Mouse (Mus musculus): ENCODE results near the gene Lgals12. TPM values are rescaled to one million over a fixed set of nuclear protein-coding genes. Genes with fewer than 3 reads are reported as not detected.

Gene Lgals12
- polyA plus RNA-seq, 1 experiment, result 0.35 TPM

- no peak overlapping the region for H3K27ac ChIP-seq (ENCODE audit: insufficient read depth, low read length)
- no peaks in the 10 kb centered on the region for H3K27me3 ChIP-seq (ENCODE audit: control insufficient read depth, insufficient read depth, low read length)
- H3K4me1 ChIP-seq (ENCODE audit: control insufficient read depth, insufficient read depth, insufficient read length), result no peaks in the 10 kb centered on the region
- H3K4me3 ChIP-seq (ENCODE audit: extremely low read depth, insufficient read depth, insufficient read length), result no peak overlapping the region
- TF ChIP-seq CTCF (IDR thresholded peaks at IDR 0.05; ENCODE audit: extremely low read depth, insufficient read depth, insufficient read length, insufficient replicate concordance), result no peak
- no peak for TF ChIP-seq POLR2A (IDR thresholded peaks at IDR 0.05; ENCODE audit: low read depth, low read length)
- WGBS, result 94% methylated on average over 8 of the region's 8 CpGs
- no peak for DNase-seq (ENCODE audit: low read depth in 1 of 2, low spot score in 2 of 2)
- H3K36me3 ChIP-seq (ENCODE audit: control insufficient read depth, insufficient read depth, low read length), result peaks cover 6% of the 10 kb centered on the region; the same call in 1 of the 2 replicates
Observed at GRCm38 (mm10) chr19:7585279-7585678, 21.7 kb downstream of the Lgals12 start.

GRCm38 (mm10) chr19:7583599-7583998, 23.4 kb downstream of the Lgals12 start:
- 90% methylated on average over 3 of the region's 3 CpGs for WGBS
- no peak overlapping the region for H3K27ac ChIP-seq (ENCODE audit: insufficient read depth, low read length)
- DNase-seq (ENCODE audit: low read depth in 1 of 2, low spot score in 2 of 2), result no peak
- TF ChIP-seq CTCF (IDR thresholded peaks at IDR 0.05; ENCODE audit: extremely low read depth, insufficient read depth, insufficient read length, insufficient replicate concordance), result no peak
- no peak for TF ChIP-seq POLR2A (IDR thresholded peaks at IDR 0.05; ENCODE audit: low read depth, low read length)
- H3K4me3 ChIP-seq (ENCODE audit: extremely low read depth, insufficient read depth, insufficient read length), result no peak overlapping the region
- H3K27me3 ChIP-seq (ENCODE audit: control insufficient read depth, insufficient read depth, low read length), result no peaks in the 10 kb centered on the region
- peaks cover 11% of the 10 kb centered on the region for H3K36me3 ChIP-seq (ENCODE audit: control insufficient read depth, insufficient read depth, low read length)
- H3K4me1 ChIP-seq (ENCODE audit: control insufficient read depth, insufficient read depth, insufficient read length), result no peaks in the 10 kb centered on the region

GRCm38 (mm10) chr19:7583101-7583500, 23.9 kb downstream of the Lgals12 start:
- Histone ChIP-seq H3K27me3 (ENCODE audit: control insufficient read depth, insufficient read depth, low read length) (no peaks in the 10 kb centered on the region), H3K4me3 (ENCODE audit: extremely low read depth, insufficient read depth, insufficient read length) (no peak overlapping the region), H3K36me3 (ENCODE audit: control insufficient read depth, insufficient read depth, low read length) (peaks cover 11% of the 10 kb centered on the region), H3K4me1 (ENCODE audit: control insufficient read depth, insufficient read depth, insufficient read length) (no peaks in the 10 kb centered on the region), H3K27ac (ENCODE audit: insufficient read depth, low read length) (no peak overlapping the region)
- TF ChIP-seq CTCF (IDR thresholded peaks at IDR 0.05; ENCODE audit: extremely low read depth, insufficient read depth, insufficient read length, insufficient replicate concordance), result no peak
- TF ChIP-seq POLR2A (IDR thresholded peaks at IDR 0.05; ENCODE audit: low read depth, low read length), result no peak
- DNase-seq (ENCODE audit: low read depth in 1 of 2, low spot score in 2 of 2), result no peak
- WGBS, result 75% methylated on average over 7 of the region's 7 CpGs

GRCm38 (mm10) chr19:7581042-7581441, 26.0 kb downstream of the Lgals12 start:
- TF ChIP-seq POLR2A (IDR thresholded peaks at IDR 0.05; ENCODE audit: low read depth, low read length), result no peak
- TF ChIP-seq CTCF (IDR thresholded peaks at IDR 0.05; ENCODE audit: extremely low read depth, insufficient read depth, insufficient read length, insufficient replicate concordance), result no peak
- Histone ChIP-seq H3K4me3 (ENCODE audit: extremely low read depth, insufficient read depth, insufficient read length) (no peak overlapping the region), H3K4me1 (ENCODE audit: control insufficient read depth, insufficient read depth, insufficient read length) (no peaks in the 10 kb centered on the region), H3K27me3 (ENCODE audit: control insufficient read depth, insufficient read depth, low read length) (no peaks in the 10 kb centered on the region), H3K27ac (ENCODE audit: insufficient read depth, low read length) (no peak overlapping the region), H3K36me3 (ENCODE audit: control insufficient read depth, insufficient read depth, low read length) (peaks cover 9% of the 10 kb centered on the region)
- 28% methylated on average over 5 of the region's 5 CpGs for WGBS
- DNase-seq (ENCODE audit: low read depth in 1 of 2, low spot score in 2 of 2), result no peak

DNA sequence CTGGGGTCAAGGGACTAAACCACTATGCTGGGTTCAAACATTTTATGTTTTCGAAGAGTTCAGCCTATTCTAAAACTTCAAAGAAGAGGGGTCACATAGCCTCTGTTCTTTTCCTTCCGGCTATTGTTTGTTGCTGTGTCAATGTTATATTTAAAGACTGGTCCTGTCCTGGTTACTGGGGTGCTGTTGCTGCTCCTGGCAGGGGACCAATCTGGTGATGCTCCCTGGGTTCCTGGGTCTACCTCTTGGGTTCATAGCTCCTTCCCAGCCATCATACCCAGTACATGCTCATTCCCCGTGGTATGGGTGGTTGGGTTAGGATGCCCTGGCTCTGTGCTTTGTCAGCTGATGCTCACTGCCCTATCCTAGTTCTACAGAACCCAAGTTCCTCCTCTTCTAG, 29.3 kb downstream of the Lgals12 start:
- Histone ChIP-seq H3K36me3 (ENCODE audit: control insufficient read depth, insufficient read depth, low read length) (peaks cover 10% of the 10 kb centered on the region), H3K4me3 (ENCODE audit: extremely low read depth, insufficient read depth, insufficient read length) (no peak overlapping the region), H3K27ac (ENCODE audit: insufficient read depth, low read length) (no peak overlapping the region), H3K4me1 (ENCODE audit: control insufficient read depth, insufficient read depth, insufficient read length) (no peaks in the 10 kb centered on the region), H3K27me3 (ENCODE audit: control insufficient read depth, insufficient read depth, low read length) (no peaks in the 10 kb centered on the region)
- no peak for DNase-seq (ENCODE audit: low read depth in 1 of 2, low spot score in 2 of 2)
- TF ChIP-seq CTCF (IDR thresholded peaks at IDR 0.05; ENCODE audit: extremely low read depth, insufficient read depth, insufficient read length, insufficient replicate concordance), result no peak
- no peak for TF ChIP-seq POLR2A (IDR thresholded peaks at IDR 0.05; ENCODE audit: low read depth, low read length)
- 93% methylated on average over 3 of the region's 3 CpGs for WGBS

- WGBS, result 97% methylated on average over 1 of the region's 1 CpGs
- Histone ChIP-seq H3K4me1 (ENCODE audit: control insufficient read depth, insufficient read depth, insufficient read length) (no peaks in the 10 kb centered on the region), H3K4me3 (ENCODE audit: extremely low read depth, insufficient read depth, insufficient read length) (no peak overlapping the region), H3K27me3 (ENCODE audit: control insufficient read depth, insufficient read depth, low read length) (no peaks in the 10 kb centered on the region), H3K27ac (ENCODE audit: insufficient read depth, low read length) (no peak overlapping the region), H3K36me3 (ENCODE audit: control insufficient read depth, insufficient read depth, low read length) (peaks cover 10% of the 10 kb centered on the region)
- TF ChIP-seq CTCF (IDR thresholded peaks at IDR 0.05; ENCODE audit: extremely low read depth, insufficient read depth, insufficient read length, insufficient replicate concordance) (no peak), POLR2A (IDR thresholded peaks at IDR 0.05; ENCODE audit: low read depth, low read length) (no peak)
- DNase-seq (ENCODE audit: low read depth in 1 of 2, low spot score in 2 of 2), result no peak
Observed at GRCm38 (mm10) chr19:7576180-7576579, 30.8 kb downstream of the Lgals12 start.

GRCm38 (mm10) chr19:7569650-7570049, 37.3 kb downstream of the Lgals12 start:
- 63% methylated on average over 5 of the region's 5 CpGs for WGBS
- Histone ChIP-seq H3K27me3 (ENCODE audit: control insufficient read depth, insufficient read depth, low read length) (no peaks in the 10 kb centered on the region), H3K4me1 (ENCODE audit: control insufficient read depth, insufficient read depth, insufficient read length) (no peaks in the 10 kb centered on the region), H3K27ac (ENCODE audit: insufficient read depth, low read length) (no peak overlapping the region), H3K36me3 (ENCODE audit: control insufficient read depth, insufficient read depth, low read length) (no peaks in the 10 kb centered on the region), H3K4me3 (ENCODE audit: extremely low read depth, insufficient read depth, insufficient read length) (no peak overlapping the region)
- DNase-seq (ENCODE audit: low read depth in 1 of 2, low spot score in 2 of 2), result no peak
- no peak for TF ChIP-seq CTCF (IDR thresholded peaks at IDR 0.05; ENCODE audit: extremely low read depth, insufficient read depth, insufficient read length, insufficient replicate concordance)
- no peak for TF ChIP-seq POLR2A (IDR thresholded peaks at IDR 0.05; ENCODE audit: low read depth, low read length)
